Mouse (Mus musculus) cortical plate, adult 2 months (tissue): ENCODE measurements around the gene Cdan1.

Experiments
- CTCF ChIP-seq: fragments of 200-500 bp; IDR thresholded peaks from 2 replicates; pipeline ENCODE4 v1.5.1; 2011; ENCODE audit warnings: mild to moderate bottlenecking, control low read depth, low read length; ENCODE audit not compliant: insufficient read depth; ENCODE audit errors: extremely low read depth
- POLR2A ChIP-seq: fragments of 200-500 bp; IDR thresholded peaks from 2 replicates; pipeline ENCODE4 v1.6.1; 2011; ENCODE audit warnings: mild to moderate bottlenecking, low read length, control low read depth; ENCODE audit not compliant: insufficient read depth; ENCODE audit errors: extremely low read depth

DNA sequence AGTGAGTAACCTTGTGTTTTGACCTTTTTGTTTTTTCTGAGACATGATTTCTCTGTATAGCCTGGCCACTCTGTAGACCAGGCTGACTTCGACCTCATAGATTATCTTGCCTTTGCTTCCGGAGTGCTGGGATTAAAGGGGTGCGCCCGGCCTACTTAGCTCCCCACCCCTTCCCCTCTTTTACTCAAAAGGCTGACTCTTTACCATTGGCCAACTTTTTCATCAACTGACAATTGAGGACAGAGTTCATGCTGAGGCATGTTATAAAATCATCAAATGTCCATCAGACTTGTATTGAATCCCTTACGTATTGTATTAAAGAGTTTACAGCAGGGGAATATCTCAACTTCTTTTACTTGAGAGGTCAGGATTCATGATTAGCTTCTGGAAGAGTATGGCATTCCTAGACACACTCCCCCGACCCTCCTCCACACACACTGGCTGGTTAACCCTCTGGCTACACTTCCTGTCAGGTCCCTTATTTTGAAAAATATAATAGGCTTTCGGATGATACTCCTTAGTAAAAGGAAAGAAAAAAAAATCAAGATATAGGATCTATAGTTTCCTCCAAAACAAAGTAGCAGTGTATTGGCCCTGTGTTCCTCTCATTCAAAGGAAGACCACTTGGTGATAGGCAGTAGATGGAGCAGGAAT, 117.9 kb downstream of the Cdan1 start:
- no peak for TF ChIP-seq CTCF
- TF ChIP-seq POLR2A: no peak
